Comparison of ENCODE assay signal across 29 mouse cellular contexts in the genomic region with DNA sequence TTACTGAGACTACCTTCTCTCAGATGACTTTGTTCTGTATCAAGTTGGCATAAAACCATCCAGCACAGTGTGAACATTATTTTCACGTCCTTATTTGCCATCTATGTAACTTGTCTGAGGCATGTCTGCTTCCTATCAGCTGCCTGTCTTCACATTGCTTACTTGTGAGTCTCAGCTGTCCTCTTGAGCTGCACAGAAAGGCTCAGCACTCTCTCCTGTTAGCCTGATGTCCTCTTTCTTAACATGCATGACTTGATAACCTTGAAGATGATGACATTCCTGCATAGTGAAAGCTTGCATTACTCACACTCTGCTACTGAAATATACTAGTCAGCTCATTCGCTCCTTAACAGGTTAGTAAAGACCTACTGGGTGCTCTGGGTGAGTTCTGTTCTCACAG. TPM values are rescaled to one million over a fixed set of nuclear protein-coding genes. Genes with fewer than 3 reads are reported as not detected.
A peak's percentile ranks its signal among the peaks of the same experiment; 100 is the strongest.
DNase-seq lines count a peak whose midpoint lies in the region; ATAC-seq and TF ChIP-seq lines count a peak whose summit lies in the region.
"Had no signal": no experiment of that assay in that cellular context is flagged by ENCODE, and none has a peak within 500 bp of the region (broad histone marks: within the 10 kb centered on the region; RNA-seq: fewer than 3 reads in every experiment).

No protein-coding gene starts in this region.

- H3K4me3 ChIP-seq in gastrocnemius, adult 2 months: no peak overlapping the region
- no peak overlapping the region for H3K4me3 ChIP-seq in heart, embryonic 15.5 days
- no peak overlapping the region for H3K4me3 ChIP-seq in bone marrow macrophage, adult 2 months (ENCODE audit: insufficient read depth, low read length)
- no peak overlapping the region for H3K4me3 ChIP-seq in kidney, adult 2 months (ENCODE audit: insufficient read depth, low read depth, low read length)
- H3K4me3 ChIP-seq: embryonic facial prominence, embryonic 13.5 days; forebrain, embryonic 15.5 days; intestine, embryonic 15.5 days; limb, embryonic 13.5 days; liver, embryonic 12.5 days had no signal

- peak overlapping the region; percentile 20; the same call in 1 of the 2 replicates for H3K27ac ChIP-seq in gastrocnemius, adult 2 months
- H3K27ac ChIP-seq in heart, embryonic 15.5 days: peak overlapping the region; percentile 76
- H3K27ac ChIP-seq in bone marrow macrophage, adult 2 months (ENCODE audit: insufficient read depth, low read depth, low read length): peak overlapping the region; percentile 26
- no peak overlapping the region for H3K27ac ChIP-seq in kidney, adult 2 months (ENCODE audit: insufficient read depth, low read depth, low read length)
- H3K27ac ChIP-seq: embryonic facial prominence, embryonic 13.5 days; forebrain, embryonic 15.5 days; intestine, embryonic 15.5 days; limb, embryonic 13.5 days; liver, embryonic 12.5 days had no signal

- H3K27me3 ChIP-seq in heart, embryonic 15.5 days: no peaks in the 10 kb centered on the region
- no peaks in the 10 kb centered on the region for H3K27me3 ChIP-seq in kidney, adult 2 months (replicated peaks; ENCODE audit: control insufficient read depth, insufficient read depth, low read length)
- H3K27me3 ChIP-seq: embryonic facial prominence, embryonic 13.5 days; forebrain, embryonic 15.5 days; intestine, embryonic 15.5 days; limb, embryonic 13.5 days; liver, embryonic 12.5 days had no signal

- intact Hi-C loops in gastrocnemius, adult 2 months (cut with DNase I): no loop called here

- no peak for TF ChIP-seq POLR2A in bone marrow macrophage, adult 2 months (IDR thresholded peaks at IDR 0.05; ENCODE audit: borderline replicate concordance, low read depth, low read length)
- no peak for TF ChIP-seq POLR2A in kidney, adult 2 months (IDR thresholded peaks at IDR 0.05; ENCODE audit: low read depth, low read length)

- H3K4me1 ChIP-seq in heart, embryonic 15.5 days (replicated peaks): peaks cover 39% of the 10 kb centered on the region
- peaks cover 21% of the 10 kb centered on the region for H3K4me1 ChIP-seq in bone marrow macrophage, adult 2 months (ENCODE audit: control insufficient read depth, insufficient read depth, low read length)
- H3K4me1 ChIP-seq in kidney, adult 2 months (ENCODE audit: control insufficient read depth, insufficient read depth, low read length): peaks cover 3% of the 10 kb centered on the region; the same call in 1 of the 2 replicates
- H3K4me1 ChIP-seq: forebrain, embryonic 15.5 days; intestine, embryonic 15.5 days had no signal

- WGBS in heart, embryonic 15.5 days: 25% methylated on average over 2 of the region's 2 CpGs
- 68% methylated on average over 2 of the region's 2 CpGs for WGBS in kidney, adult 2 months

- H3K9ac ChIP-seq in heart, embryonic 15.5 days: no peak overlapping the region; the same call in 1 of the 2 replicates
- H3K9ac ChIP-seq: embryonic facial prominence, embryonic 13.5 days; forebrain, embryonic 15.5 days; intestine, embryonic 15.5 days; limb, embryonic 13.5 days; liver, embryonic 12.5 days had no signal

- ATAC-seq in heart, embryonic 15.5 days (replicated peaks; ENCODE audit: insufficient number of reproducible peaks, insufficient read depth, low FRiP score, low read depth): peak; percentile 67; the same call in 1 of the 2 replicates
- ATAC-seq: activated CD4-positive, CD25-positive, alpha-beta regulatory T cell, adult 4 months; CD4-positive, CD25-positive, alpha-beta regulatory T cell, adult 4 months; forebrain, embryonic 15.5 days; hindbrain, embryonic 16.5 days; intestine, embryonic 15.5 days; liver, embryonic 12.5 days had no signal

- no peak for TF ChIP-seq CTCF in gastrocnemius, adult 2 months (IDR thresholded peaks at IDR 0.05)
- TF ChIP-seq CTCF in bone marrow macrophage, adult 2 months (IDR thresholded peaks at IDR 0.05; ENCODE audit: low read depth, low read length): no peak
- no peak for TF ChIP-seq CTCF in kidney, adult 2 months (conservative IDR thresholded peaks at IDR 0.05; ENCODE audit: insufficient read depth, insufficient read length, low read depth, low read length)

- no peaks in the 10 kb centered on the region for H3K9me3 ChIP-seq in heart, embryonic 15.5 days (replicated peaks)
- H3K9me3 ChIP-seq: embryonic facial prominence, embryonic 13.5 days; forebrain, embryonic 15.5 days; G1E; intestine, embryonic 15.5 days; liver, embryonic 12.5 days had no signal

- peaks cover 10% of the 10 kb centered on the region; the same call in 1 of the 2 replicates for H3K36me3 ChIP-seq in heart, embryonic 15.5 days
- H3K36me3 ChIP-seq in kidney, adult 2 months (ENCODE audit: control insufficient read depth, insufficient read depth, low read length): no peaks in the 10 kb centered on the region; the same call in 1 of the 2 replicates

- DNase-seq in gastrocnemius, adult 2 months: no peak
- DNase-seq in gastrocnemius, postnatal 4 days (ENCODE audit: low spot score in 2 of 2): no peak
- no peak for DNase-seq in heart, postnatal 4 days
- peak; percentile 51 for DNase-seq in 3T3-L1 (ENCODE audit: low read depth, low spot score)
- DNase-seq in kidney, adult 2 months: no peak
- DNase-seq in thymus, adult 18-20 months: no peak
- DNase-seq: adrenal gland, adult 8-10 months; cerebellum, adult 2 months; cerebellum, postnatal 25 days; embryo, embryonic 11 days; gastrocnemius, postnatal 14 days; heart, postnatal 10 days; kidney, postnatal 25 days; lung, adult 18-20 months; lung, postnatal 10 days; midbrain, embryonic 14.5 days; right cerebral cortex, postnatal 4 days; thymus, postnatal 25 days had no signal

- H3K4me2 ChIP-seq in heart, embryonic 15.5 days: no peak overlapping the region; the same call in 1 of the 2 replicates
- H3K4me2 ChIP-seq: embryonic facial prominence, embryonic 13.5 days; forebrain, embryonic 15.5 days; intestine, embryonic 15.5 days; limb, embryonic 13.5 days; liver, embryonic 12.5 days had no signal

RNA-seq across cellular contexts. Expression of gene Tnrc6c, which starts 53.1 kb away (rescaled TPM):
- 10 to 100 TPM; 18.5 to 24.8 TPM for total RNA-seq in gastrocnemius, adult 2 months (2021)
- total RNA-seq in gastrocnemius, postnatal 4 days (2021): 10 to 100 TPM; 33.0 to 34.2 TPM
- polyA plus RNA-seq in heart, embryonic 15.5 days (2015; fragmentation: Nextera tagmentation; extraction: Ambion mirVana): 6.6 and 7.3 TPM in 2 replicates
- total RNA-seq in heart, postnatal 4 days (2021): 10 to 100 TPM; 25.4 to 27.4 TPM
- 16.4 and 16.9 TPM in 2 replicates for polyA plus RNA-seq in bone marrow macrophage, adult 2 months (2012; ENCODE audit: insufficient read depth, insufficient read length, missing spikeins)
- 14.9 and 16.8 TPM in 2 replicates for polyA plus RNA-seq in kidney, adult 2 months (2012; rRNA removed)
